Mouse (Mus musculus): Measurements from ENCODE around the gene Hpd. TPM values are rescaled to one million over a fixed set of nuclear protein-coding genes. Genes with fewer than 3 reads are reported as not detected.

The Hpd gene
- polyA plus RNA-seq, 1 experiment from 2014 or later: not detected

DNA sequence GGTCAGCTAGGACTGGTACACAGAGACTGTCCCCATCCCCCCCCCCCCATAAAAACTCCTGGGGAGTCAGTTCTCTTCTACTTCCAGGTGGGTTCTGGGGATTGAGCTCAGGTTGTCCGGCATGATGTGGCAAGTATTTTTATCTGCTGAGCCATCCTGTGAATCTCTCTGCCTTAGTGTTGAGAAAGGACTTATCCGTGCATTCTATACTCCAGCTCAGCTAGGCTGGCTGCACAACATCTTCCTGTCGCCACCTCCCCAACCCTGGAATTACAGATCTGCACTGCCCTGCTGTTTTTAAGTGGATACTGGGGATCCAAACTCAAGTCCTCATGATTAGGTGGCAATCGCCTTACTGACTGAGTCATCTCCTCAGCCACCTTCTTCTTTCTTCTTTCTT lies 16.0 kb upstream of the Hpd start:
- Histone ChIP-seq H3K27me3 (replicated peaks; ENCODE audit: insufficient read depth, low read length) (no peaks in the 10 kb centered on the region), H3K4me2 (replicated peaks; ENCODE audit: low read depth, low read length) (no peak overlapping the region), H3K9ac (replicated peaks; ENCODE audit: low read depth) (no peak overlapping the region), H3K36me3 (ENCODE audit: insufficient read depth, low read length) (no peaks in the 10 kb centered on the region), H3K27ac (ENCODE audit: low read length) (no peak overlapping the region), H3K4me1 (ENCODE audit: insufficient read depth, low read depth, low read length) (no peaks in the 10 kb centered on the region), H3K4me3 (ENCODE audit: low read depth, low read length) (no peak overlapping the region), H3K9me3 (ENCODE audit: low read length) (no peaks in the 10 kb centered on the region)
- ATAC-seq: no peak
- no peak for DNase-seq (ENCODE audit: low spot score)
- TF ChIP-seq EP300 (IDR thresholded peaks at IDR 0.05) (no peak), CTCF (IDR thresholded peaks at IDR 0.05) (no peak)
- 75% methylated on average over 4 of the region's 4 CpGs for WGBS

DNA sequence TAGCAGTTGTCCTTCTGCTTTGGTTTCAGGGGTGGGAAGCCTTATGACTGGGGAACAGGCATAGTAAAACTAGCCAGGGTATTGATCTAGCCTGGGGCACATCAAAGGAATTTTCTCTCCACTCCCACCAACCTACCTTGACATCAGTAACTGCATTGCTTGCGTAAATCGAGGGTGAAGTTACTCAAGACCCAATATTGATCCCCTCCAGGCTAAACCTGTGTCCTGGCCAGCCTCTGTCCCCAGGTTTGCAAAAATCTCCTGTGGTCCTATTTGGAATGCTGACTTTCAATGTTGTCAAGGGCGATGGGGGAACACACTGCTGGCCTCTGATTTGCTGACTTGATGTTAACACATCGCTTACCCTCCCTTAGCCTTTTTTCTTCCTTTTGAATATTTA lies 14.2 kb upstream of the Hpd start:
- H3K27me3 ChIP-seq (replicated peaks; ENCODE audit: insufficient read depth, low read length): no peaks in the 10 kb centered on the region
- TF ChIP-seq EP300 (IDR thresholded peaks at IDR 0.05) (no peak), CTCF (IDR thresholded peaks at IDR 0.05) (no peak)
- no peaks in the 10 kb centered on the region for H3K4me1 ChIP-seq (ENCODE audit: insufficient read depth, low read depth, low read length)
- ATAC-seq (no peak), DNase-seq (ENCODE audit: low spot score) (no peak)
- no peaks in the 10 kb centered on the region for H3K9me3 ChIP-seq (ENCODE audit: low read length)
- WGBS: 66% methylated on average over 4 of the region's 4 CpGs
- H3K4me3 ChIP-seq (ENCODE audit: low read depth, low read length): no peak overlapping the region
- no peak overlapping the region for H3K9ac ChIP-seq (replicated peaks; ENCODE audit: low read depth)
- no peak overlapping the region for H3K4me2 ChIP-seq (replicated peaks; ENCODE audit: low read depth, low read length)
- no peak overlapping the region for H3K27ac ChIP-seq (ENCODE audit: low read length)
- no peaks in the 10 kb centered on the region for H3K36me3 ChIP-seq (ENCODE audit: insufficient read depth, low read length)

DNA sequence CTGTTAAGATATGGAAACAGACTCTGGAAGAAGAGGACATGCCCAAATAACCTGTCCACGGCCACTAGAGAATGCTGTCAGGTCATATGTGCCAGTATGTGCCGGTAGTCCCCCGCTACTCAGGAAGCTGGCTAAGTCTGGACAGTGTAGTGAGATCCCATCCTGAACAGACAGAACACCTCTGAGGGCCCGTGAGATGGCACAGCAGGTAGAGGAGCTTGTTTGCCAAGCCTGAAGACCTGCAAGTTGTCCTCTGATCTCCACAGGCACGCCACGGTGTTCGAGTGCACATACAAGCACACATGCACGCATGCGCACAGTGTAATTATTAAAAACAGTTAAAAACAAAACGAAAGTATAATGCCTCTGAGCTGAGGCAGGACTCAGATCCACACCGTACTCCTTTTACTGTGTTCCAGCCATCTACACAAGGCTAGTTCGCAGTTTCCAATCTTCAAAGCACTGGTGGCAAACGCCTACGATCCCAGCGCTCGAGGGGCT lies 13.0 kb upstream of the Hpd start:
- no peaks in the 10 kb centered on the region for H3K9me3 ChIP-seq (ENCODE audit: low read length)

DNA sequence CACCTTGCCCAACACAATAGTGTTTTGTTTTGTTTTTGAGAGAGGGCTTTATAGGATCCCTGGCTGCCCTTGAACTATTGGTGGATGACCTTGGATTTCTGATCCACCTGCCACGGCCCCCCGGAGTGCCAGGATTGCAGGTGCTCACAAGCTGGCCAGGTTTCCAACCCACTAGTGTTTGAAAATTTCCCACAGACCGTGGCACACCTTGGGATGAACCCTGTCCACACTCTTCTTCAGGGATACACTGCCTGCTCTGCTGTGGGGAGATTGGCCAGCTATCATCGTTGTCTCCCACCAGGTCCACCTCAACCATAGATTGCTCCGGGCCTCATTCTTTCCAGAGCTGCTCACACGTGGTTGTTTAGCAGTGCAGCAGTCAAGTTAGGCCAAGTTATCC lies 12.3 kb upstream of the Hpd start:
- no peak overlapping the region for H3K27ac ChIP-seq (ENCODE audit: low read length)
- no peak overlapping the region for H3K4me3 ChIP-seq (ENCODE audit: low read depth, low read length)
- no peak for DNase-seq (ENCODE audit: low spot score)
- H3K27me3 ChIP-seq (replicated peaks; ENCODE audit: insufficient read depth, low read length): no peaks in the 10 kb centered on the region
- no peaks in the 10 kb centered on the region for H3K4me1 ChIP-seq (ENCODE audit: insufficient read depth, low read depth, low read length)
- H3K9me3 ChIP-seq (ENCODE audit: low read length): no peaks in the 10 kb centered on the region
- H3K36me3 ChIP-seq (ENCODE audit: insufficient read depth, low read length): no peaks in the 10 kb centered on the region
- WGBS: 83% methylated on average over 6 of the region's 6 CpGs
- no peak for ATAC-seq
- no peak overlapping the region for H3K4me2 ChIP-seq (replicated peaks; ENCODE audit: low read depth, low read length)
- H3K9ac ChIP-seq (replicated peaks; ENCODE audit: low read depth): no peak overlapping the region
- TF ChIP-seq EP300 (IDR thresholded peaks at IDR 0.05): no peak
- no peak for TF ChIP-seq CTCF (IDR thresholded peaks at IDR 0.05)

More for the DNA sequence above, 13.0 kb upstream of the Hpd start:
- DNase-seq (ENCODE audit: low spot score) (no peak), ATAC-seq (no peak)
- WGBS: 86% methylated on average over 16 of the region's 16 CpGs
- no peak overlapping the region for H3K4me2 ChIP-seq (replicated peaks; ENCODE audit: low read depth, low read length)
- TF ChIP-seq EP300 (IDR thresholded peaks at IDR 0.05) (no peak), CTCF (IDR thresholded peaks at IDR 0.05) (no peak)
- no peaks in the 10 kb centered on the region for H3K4me1 ChIP-seq (ENCODE audit: insufficient read depth, low read depth, low read length)
- no peaks in the 10 kb centered on the region for H3K27me3 ChIP-seq (replicated peaks; ENCODE audit: insufficient read depth, low read length)
- no peak overlapping the region for H3K27ac ChIP-seq (ENCODE audit: low read length)
- H3K36me3 ChIP-seq (ENCODE audit: insufficient read depth, low read length): no peaks in the 10 kb centered on the region
- no peak overlapping the region for H3K4me3 ChIP-seq (ENCODE audit: low read depth, low read length)
- H3K9ac ChIP-seq (replicated peaks; ENCODE audit: low read depth): no peak overlapping the region

DNA sequence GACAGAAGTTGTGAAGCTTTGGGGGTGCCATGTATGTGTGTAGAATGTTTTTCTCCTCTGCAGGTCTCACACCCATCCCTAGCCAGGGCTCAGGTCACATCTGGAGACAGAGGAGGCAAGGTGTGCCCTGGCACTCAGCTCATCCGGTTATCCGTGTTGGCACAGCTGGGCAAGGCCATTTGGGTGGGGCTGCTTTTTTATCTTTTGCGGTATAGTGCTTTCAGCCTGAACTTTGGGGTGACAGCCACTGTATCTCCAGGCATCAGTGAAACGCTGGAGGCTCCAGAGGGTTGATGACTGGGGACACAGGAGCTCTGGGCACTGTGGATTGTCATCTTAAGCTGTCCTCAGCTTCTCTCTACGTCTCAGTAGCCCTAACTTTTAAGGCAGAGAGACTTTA lies 10.9 kb upstream of the Hpd start:
- Histone ChIP-seq H3K27me3 (replicated peaks; ENCODE audit: insufficient read depth, low read length) (no peaks in the 10 kb centered on the region), H3K9ac (replicated peaks; ENCODE audit: low read depth) (no peak overlapping the region), H3K4me2 (replicated peaks; ENCODE audit: low read depth, low read length) (no peak overlapping the region), H3K27ac (ENCODE audit: low read length) (no peak overlapping the region), H3K4me3 (ENCODE audit: low read depth, low read length) (no peak overlapping the region), H3K9me3 (ENCODE audit: low read length) (no peaks in the 10 kb centered on the region), H3K36me3 (ENCODE audit: insufficient read depth, low read length) (no peaks in the 10 kb centered on the region), H3K4me1 (ENCODE audit: insufficient read depth, low read depth, low read length) (no peaks in the 10 kb centered on the region)
- WGBS: 78% methylated on average over 5 of the region's 5 CpGs
- ATAC-seq (no peak), DNase-seq (ENCODE audit: low spot score) (no peak)
- TF ChIP-seq CTCF (IDR thresholded peaks at IDR 0.05): no peak

DNA sequence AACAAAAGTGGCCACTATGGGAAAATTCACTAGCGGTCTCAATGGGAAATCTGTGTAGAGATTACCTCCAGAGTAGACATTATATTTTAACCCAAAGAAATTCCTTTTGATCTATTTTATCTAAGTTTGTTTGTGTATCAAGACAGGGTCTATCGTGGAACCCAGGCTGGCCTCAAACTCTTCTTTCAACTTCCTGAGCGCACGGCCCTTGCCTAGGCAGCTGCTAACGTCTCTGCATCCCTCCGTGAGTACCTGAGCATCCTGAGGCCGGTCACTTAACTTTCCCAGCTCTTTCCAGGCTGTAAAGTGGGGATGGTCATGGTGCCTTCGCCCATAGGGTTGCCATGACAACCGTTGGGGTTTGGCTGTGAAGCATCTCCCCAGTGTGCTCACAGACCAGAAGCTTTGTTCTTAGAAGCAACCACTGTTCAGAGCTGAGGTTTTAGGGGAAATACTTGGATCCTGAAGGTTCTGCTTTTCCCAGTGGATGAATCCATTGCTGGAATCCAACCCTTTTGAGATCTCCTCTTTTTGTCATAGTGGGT lies 10.2 kb upstream of the Hpd start:
- DNase-seq (ENCODE audit: low spot score) (no peak), ATAC-seq (no peak)
- Histone ChIP-seq H3K4me1 (ENCODE audit: insufficient read depth, low read depth, low read length) (no peaks in the 10 kb centered on the region), H3K27ac (ENCODE audit: low read length) (no peak overlapping the region), H3K9ac (replicated peaks; ENCODE audit: low read depth) (no peak overlapping the region), H3K4me3 (ENCODE audit: low read depth, low read length) (no peak overlapping the region), H3K4me2 (replicated peaks; ENCODE audit: low read depth, low read length) (no peak overlapping the region), H3K36me3 (ENCODE audit: insufficient read depth, low read length) (no peaks in the 10 kb centered on the region), H3K27me3 (replicated peaks; ENCODE audit: insufficient read depth, low read length) (no peaks in the 10 kb centered on the region), H3K9me3 (ENCODE audit: low read length) (no peaks in the 10 kb centered on the region)
- TF ChIP-seq EP300 (IDR thresholded peaks at IDR 0.05): no peak
- TF ChIP-seq CTCF (IDR thresholded peaks at IDR 0.05): no peak
- WGBS: 48% methylated on average over 9 of the region's 9 CpGs

DNA sequence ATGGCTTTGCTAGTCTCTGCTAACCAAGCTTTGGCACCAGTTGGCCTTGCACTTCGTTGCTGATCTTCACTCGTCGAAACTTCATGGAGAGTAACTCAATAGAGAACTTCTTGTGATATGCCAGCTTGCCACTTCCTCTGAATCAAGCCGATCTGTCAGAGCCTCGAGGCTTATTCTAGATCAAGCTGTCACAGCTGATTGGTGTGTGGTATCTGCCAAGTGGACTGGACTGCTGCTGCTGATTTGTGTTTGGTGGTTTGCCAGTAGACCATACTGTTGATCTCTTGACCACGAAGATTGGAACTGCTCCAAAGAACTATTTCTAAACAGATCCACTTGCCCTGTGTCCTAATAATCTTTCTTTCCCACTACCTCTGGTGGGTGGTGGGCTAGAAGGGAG lies 8.9 kb upstream of the Hpd start:
- Histone ChIP-seq H3K4me1 (ENCODE audit: insufficient read depth, low read depth, low read length) (no peaks in the 10 kb centered on the region), H3K4me2 (replicated peaks; ENCODE audit: low read depth, low read length) (no peak overlapping the region), H3K9ac (replicated peaks; ENCODE audit: low read depth) (no peak overlapping the region), H3K4me3 (ENCODE audit: low read depth, low read length) (no peak overlapping the region), H3K27ac (ENCODE audit: low read length) (no peak overlapping the region), H3K9me3 (ENCODE audit: low read length) (no peaks in the 10 kb centered on the region), H3K36me3 (ENCODE audit: insufficient read depth, low read length) (no peaks in the 10 kb centered on the region), H3K27me3 (replicated peaks; ENCODE audit: insufficient read depth, low read length) (no peaks in the 10 kb centered on the region)
- TF ChIP-seq CTCF (IDR thresholded peaks at IDR 0.05) (no peak), EP300 (IDR thresholded peaks at IDR 0.05) (no peak)
- ATAC-seq: no peak
- no peak for DNase-seq (ENCODE audit: low spot score)
- 59% methylated on average over 6 of the region's 6 CpGs for WGBS

Data from lung, postnatal 0 days (tissue).